Mouse (Mus musculus): ENCODE measurements at regions not wholly inside any gene's neighbourhood (a gene's known extent, or its start where the extent isn't known, plus 50 kb on each side); places are given as distances from the start of the nearest gene placed in this dataset.

- no peak overlapping the region for H3K4me3 ChIP-seq (ENCODE audit: insufficient read depth, poor library complexity, severe bottlenecking)
- peaks cover 24% of the 10 kb centered on the region for H3K27me3 ChIP-seq (ENCODE audit: control insufficient read depth, insufficient read depth, insufficient read length)
- H3K36me3 ChIP-seq (ENCODE audit: control insufficient read depth, insufficient read depth) = no peaks in the 10 kb centered on the region
- no peak overlapping the region for H3ac ChIP-seq (ENCODE audit: control insufficient read depth, insufficient read length, low read depth)
- no peaks in the 10 kb centered on the region for H3K79me3 ChIP-seq (ENCODE audit: low read depth)
- H3K79me2 ChIP-seq (ENCODE audit: control insufficient read depth, insufficient read depth) = no peaks in the 10 kb centered on the region
- TF ChIP-seq USF1 (IDR thresholded peaks at IDR 0.05; ENCODE audit: low read depth) = no peak
- no peak for TF ChIP-seq MAX (IDR thresholded peaks at IDR 0.05)
- no peak for TF ChIP-seq MYOD1 (IDR thresholded peaks at IDR 0.05; ENCODE audit: control insufficient read depth, insufficient read length, low read depth)
- TF ChIP-seq FOSL1 (IDR thresholded peaks at IDR 0.05; ENCODE audit: insufficient read depth, low read length, poor library complexity, severe bottlenecking) = no peak
- no peak for TF ChIP-seq CEBPB (IDR thresholded peaks at IDR 0.05; ENCODE audit: low read depth)
- TF ChIP-seq CTCF (IDR thresholded peaks at IDR 0.05; ENCODE audit: control insufficient read depth, insufficient read depth, insufficient read length) = no peak
- no peak for TF ChIP-seq MYOG (IDR thresholded peaks at IDR 0.05; ENCODE audit: control insufficient read depth, extremely low read depth, insufficient read length)
Measured at GRCm38 (mm10) chr4:45610937-45611336, 78.7 kb upstream of the Shb start.

GRCm38 (mm10) chr4:45606578-45606977 lies 74.3 kb upstream of the Shb start:
- TF ChIP-seq MYOD1 (IDR thresholded peaks at IDR 0.05; ENCODE audit: control insufficient read depth, insufficient read length, low read depth) (no peak), FOSL1 (IDR thresholded peaks at IDR 0.05; ENCODE audit: insufficient read depth, low read length, poor library complexity, severe bottlenecking) (no peak), MAX (IDR thresholded peaks at IDR 0.05) (no peak), CEBPB (IDR thresholded peaks at IDR 0.05; ENCODE audit: low read depth) (no peak), MYOG (IDR thresholded peaks at IDR 0.05; ENCODE audit: control insufficient read depth, extremely low read depth, insufficient read length) (no peak), USF1 (IDR thresholded peaks at IDR 0.05; ENCODE audit: low read depth) (no peak), CTCF (IDR thresholded peaks at IDR 0.05; ENCODE audit: control insufficient read depth, insufficient read depth, insufficient read length) (no peak)
- H3K79me3 ChIP-seq (ENCODE audit: low read depth) = no peaks in the 10 kb centered on the region
- H3K79me2 ChIP-seq (ENCODE audit: control insufficient read depth, insufficient read depth) = no peaks in the 10 kb centered on the region
- no peak overlapping the region for H3ac ChIP-seq (ENCODE audit: control insufficient read depth, insufficient read length, low read depth)
- peaks cover 34% of the 10 kb centered on the region for H3K27me3 ChIP-seq (ENCODE audit: control insufficient read depth, insufficient read depth, insufficient read length)
- H3K4me3 ChIP-seq (ENCODE audit: insufficient read depth, poor library complexity, severe bottlenecking) = no peak overlapping the region
- no peaks in the 10 kb centered on the region for H3K36me3 ChIP-seq (ENCODE audit: control insufficient read depth, insufficient read depth)

- Histone ChIP-seq H3ac (ENCODE audit: control insufficient read depth, insufficient read length, low read depth) (no peak overlapping the region), H3K79me2 (ENCODE audit: control insufficient read depth, insufficient read depth) (no peaks in the 10 kb centered on the region), H3K79me3 (ENCODE audit: low read depth) (no peaks in the 10 kb centered on the region), H3K27me3 (ENCODE audit: control insufficient read depth, insufficient read depth, insufficient read length) (peaks cover 32% of the 10 kb centered on the region), H3K36me3 (ENCODE audit: control insufficient read depth, insufficient read depth) (no peaks in the 10 kb centered on the region), H3K4me3 (ENCODE audit: insufficient read depth, poor library complexity, severe bottlenecking) (no peak overlapping the region)
- TF ChIP-seq CEBPB (IDR thresholded peaks at IDR 0.05; ENCODE audit: low read depth) (no peak), MYOG (IDR thresholded peaks at IDR 0.05; ENCODE audit: control insufficient read depth, extremely low read depth, insufficient read length) (no peak), FOSL1 (IDR thresholded peaks at IDR 0.05; ENCODE audit: insufficient read depth, low read length, poor library complexity, severe bottlenecking) (no peak), MYOD1 (IDR thresholded peaks at IDR 0.05; ENCODE audit: control insufficient read depth, insufficient read length, low read depth) (no peak), MAX (IDR thresholded peaks at IDR 0.05) (no peak), CTCF (IDR thresholded peaks at IDR 0.05; ENCODE audit: control insufficient read depth, insufficient read depth, insufficient read length) (no peak), USF1 (IDR thresholded peaks at IDR 0.05; ENCODE audit: low read depth) (no peak)
Measured at GRCm38 (mm10) chr4:45605681-45606080, 73.4 kb upstream of the Shb start.

GRCm38 (mm10) chr4:45604271-45604800 lies 72.1 kb upstream of the Shb start:
- no peaks in the 10 kb centered on the region for H3K36me3 ChIP-seq (ENCODE audit: control insufficient read depth, insufficient read depth)
- H3K4me3 ChIP-seq (ENCODE audit: insufficient read depth, poor library complexity, severe bottlenecking) = no peak overlapping the region
- H3K27me3 ChIP-seq (ENCODE audit: control insufficient read depth, insufficient read depth, insufficient read length) = peaks cover 32% of the 10 kb centered on the region
- H3ac ChIP-seq (ENCODE audit: control insufficient read depth, insufficient read length, low read depth) = no peak overlapping the region
- H3K79me3 ChIP-seq (ENCODE audit: low read depth) = no peaks in the 10 kb centered on the region
- TF ChIP-seq MAX (IDR thresholded peaks at IDR 0.05) = no peak
- no peak for TF ChIP-seq CTCF (IDR thresholded peaks at IDR 0.05; ENCODE audit: control insufficient read depth, insufficient read depth, insufficient read length)
- no peak for TF ChIP-seq FOSL1 (IDR thresholded peaks at IDR 0.05; ENCODE audit: insufficient read depth, low read length, poor library complexity, severe bottlenecking)
- no peak for TF ChIP-seq MYOG (IDR thresholded peaks at IDR 0.05; ENCODE audit: control insufficient read depth, extremely low read depth, insufficient read length)
- TF ChIP-seq USF1 (IDR thresholded peaks at IDR 0.05; ENCODE audit: low read depth) = no peak
- TF ChIP-seq MYOD1 (IDR thresholded peaks at IDR 0.05; ENCODE audit: control insufficient read depth, insufficient read length, low read depth) = no peak
- TF ChIP-seq CEBPB (IDR thresholded peaks at IDR 0.05; ENCODE audit: low read depth) = no peak
- H3K79me2 ChIP-seq (ENCODE audit: control insufficient read depth, insufficient read depth) = no peaks in the 10 kb centered on the region

- H3K79me3 ChIP-seq (ENCODE audit: low read depth) = no peaks in the 10 kb centered on the region
- H3K27me3 ChIP-seq (ENCODE audit: control insufficient read depth, insufficient read depth, insufficient read length) = peaks cover 50% of the 10 kb centered on the region
- H3K36me3 ChIP-seq (ENCODE audit: control insufficient read depth, insufficient read depth) = no peaks in the 10 kb centered on the region
- TF ChIP-seq MYOD1 (IDR thresholded peaks at IDR 0.05; ENCODE audit: control insufficient read depth, insufficient read length, low read depth) (no peak), CEBPB (IDR thresholded peaks at IDR 0.05; ENCODE audit: low read depth) (no peak), CTCF (IDR thresholded peaks at IDR 0.05; ENCODE audit: control insufficient read depth, insufficient read depth, insufficient read length) (no peak), MYOG (IDR thresholded peaks at IDR 0.05; ENCODE audit: control insufficient read depth, extremely low read depth, insufficient read length) (no peak), MAX (IDR thresholded peaks at IDR 0.05) (no peak), FOSL1 (IDR thresholded peaks at IDR 0.05; ENCODE audit: insufficient read depth, low read length, poor library complexity, severe bottlenecking) (no peak), USF1 (IDR thresholded peaks at IDR 0.05; ENCODE audit: low read depth) (no peak)
- H3K4me3 ChIP-seq (ENCODE audit: insufficient read depth, poor library complexity, severe bottlenecking) = no peak overlapping the region
- no peak overlapping the region for H3ac ChIP-seq (ENCODE audit: control insufficient read depth, insufficient read length, low read depth)
- no peaks in the 10 kb centered on the region for H3K79me2 ChIP-seq (ENCODE audit: control insufficient read depth, insufficient read depth)
Measured at GRCm38 (mm10) chr4:45600520-45600919, 68.2 kb upstream of the Shb start.
